Mouse (Mus musculus): ENCODE data around the gene Ostc.
A peak's percentile ranks its signal among the peaks of the same experiment; 100 is the strongest.

Gene Ostc

GRCm38 (mm10) chr3:130708529-130708928 lies 715 bp downstream of the Ostc start:
- DNase-seq: peak in 1 of 2 experiments; percentile 18

- no peak for DNase-seq
Observed at GRCm38 (mm10) chr3:130702289-130702688, 7.0 kb downstream of the Ostc start.

- DNase-seq: no peak
Observed at GRCm38 (mm10) chr3:130697622-130698021, 11.6 kb downstream of the Ostc start.

- no peak for DNase-seq
Observed at GRCm38 (mm10) chr3:130694705-130695104, 14.5 kb downstream of the Ostc start.

GRCm38 (mm10) chr3:130694041-130694593 lies 15.1 kb downstream of the Ostc start:
- no peak for DNase-seq

GRCm38 (mm10) chr3:130691596-130692170 lies 17.6 kb downstream of the Ostc start:
- DNase-seq: no peak

GRCm38 (mm10) chr3:130690834-130691595 lies 18.2 kb downstream of the Ostc start:
- DNase-seq: peak; percentile 50 to 71

- DNase-seq: peak; percentile 92 to 93
Observed at GRCm38 (mm10) chr3:130689630-130690029, 19.6 kb downstream of the Ostc start.

- no peak for DNase-seq
Observed at GRCm38 (mm10) chr3:130687051-130687450, 22.2 kb downstream of the Ostc start.

GRCm38 (mm10) chr3:130685014-130685366 lies 24.3 kb downstream of the Ostc start:
- no peak for DNase-seq

GRCm38 (mm10) chr3:130684276-130685013 lies 24.8 kb downstream of the Ostc start:
- no peak for DNase-seq

GRCm38 (mm10) chr3:130683836-130684235 lies 25.4 kb downstream of the Ostc start:
- DNase-seq: no peak

GRCm38 (mm10) chr3:130682183-130682582 lies 27.1 kb downstream of the Ostc start:
- no peak for DNase-seq

GRCm38 (mm10) chr3:130681226-130681625 lies 28.0 kb downstream of the Ostc start:
- DNase-seq: no peak

- no peak for DNase-seq
Observed at GRCm38 (mm10) chr3:130677671-130678460, 31.4 kb downstream of the Ostc start.

- DNase-seq: no peak
Observed at GRCm38 (mm10) chr3:130671291-130671690, 38.0 kb downstream of the Ostc start.

GRCm38 (mm10) chr3:130662496-130662895 lies 46.7 kb downstream of the Ostc start:
- no peak for DNase-seq

GRCm38 (mm10) chr3:130660619-130661018 lies 48.6 kb downstream of the Ostc start:
- no peak for DNase-seq

- no peak for DNase-seq
Observed at GRCm38 (mm10) chr3:130649569-130649968, 59.7 kb downstream of the Ostc start.

- DNase-seq: no peak
Observed at GRCm38 (mm10) chr3:130646110-130646810, 63.0 kb downstream of the Ostc start.
